Mouse (Mus musculus) embryonic facial prominence, embryonic 14.5 days (tissue): Measurements from ENCODE around the gene Rnf182. TPM values are rescaled to one million over a fixed set of nuclear protein-coding genes. Genes with fewer than 3 reads are reported as not detected.
A peak's percentile ranks its signal among the peaks of the same experiment; 100 is the strongest.

ENCODE experiments used
- ATAC-seq: fragments of 200-750 bp; cut with Nextera tagmentation; 2 replicates; pipeline ENCODE4 v1.8.0; 2017; ENCODE audit warnings: low read depth, moderate number of reproducible peaks, moderate TSS enrichment
- DNase-seq: peaks from one replicate; pipeline ENCODE4 v3.0.0-alpha.2; 2015; ENCODE audit warnings: low spot score
- H3K27ac ChIP-seq: fragments of 300-500 bp; sonication (generic); replicated peaks from 2 replicates; pipeline ENCODE4 v1.5.1; 2014; ENCODE audit warnings: low read depth, mild to moderate bottlenecking, low read length, moderate library complexity
- H3K27me3 ChIP-seq: fragments of 300-500 bp; sonication (generic); replicated peaks from 2 replicates; pipeline ENCODE4 v1.6.1; 2014; ENCODE audit warnings: low read length; ENCODE audit not compliant: control insufficient read depth, insufficient read depth
- H3K36me3 ChIP-seq: fragments of 300-500 bp; sonication (generic); 2 replicates; pipeline ENCODE4 v1.6.1; 2014; ENCODE audit warnings: low read length, mixed read lengths; ENCODE audit not compliant: control insufficient read depth, insufficient read depth
- H3K4me1 ChIP-seq: fragments of 300-500 bp; sonication (generic); 2 replicates; pipeline ENCODE4 v1.6.1; 2014; ENCODE audit warnings: antibody characterized with exemption, low read length; ENCODE audit not compliant: control insufficient read depth, insufficient read depth
- H3K4me2 ChIP-seq: fragments of 300-500 bp; sonication (generic); 2 replicates; pipeline ENCODE4 v1.6.1; 2014; ENCODE audit warnings: low read depth, mild to moderate bottlenecking, low read length, moderate library complexity, mixed read lengths
- H3K4me3 ChIP-seq: fragments of 300-500 bp; sonication (generic); 2 replicates; pipeline ENCODE4 v1.5.1; 2014; ENCODE audit warnings: low read depth, mild to moderate bottlenecking, low read length
- H3K9ac ChIP-seq: fragments of 300-500 bp; sonication (generic); 2 replicates; pipeline ENCODE4 v1.6.1; 2014; ENCODE audit warnings: low read depth, mild to moderate bottlenecking, low read length, moderate library complexity, mixed read lengths
- H3K9me3 ChIP-seq: fragments of 300-500 bp; sonication (generic); 2 replicates; pipeline ENCODE4 v1.6.1; 2016; ENCODE audit warnings: low read length; ENCODE audit not compliant: control insufficient read depth
- WGBS: fragments of 180-500 bp; shearing (Covaris S2); extraction: QIAGEN DNeasy Blood & Tissue Kit; methylation state at CpG from one replicate; pipeline ENCODE4 v1.1.7; 2014; 5-methylcytosine and 5-hydroxymethylcytosine counted together
- polyA plus RNA-seq: library from polyadenylated mRNA; unstranded; fragments of >200 nt; fragmentation: Nextera tagmentation; extraction: Ambion mirVana; gene quantifications from 2 replicates; pipeline ENCODE4 v1.2.1, GENCODE M21; 2014

The Rnf182 gene
- polyA plus RNA-seq, 1 experiment from 2014 or later, result 7.8 TPM

DNA sequence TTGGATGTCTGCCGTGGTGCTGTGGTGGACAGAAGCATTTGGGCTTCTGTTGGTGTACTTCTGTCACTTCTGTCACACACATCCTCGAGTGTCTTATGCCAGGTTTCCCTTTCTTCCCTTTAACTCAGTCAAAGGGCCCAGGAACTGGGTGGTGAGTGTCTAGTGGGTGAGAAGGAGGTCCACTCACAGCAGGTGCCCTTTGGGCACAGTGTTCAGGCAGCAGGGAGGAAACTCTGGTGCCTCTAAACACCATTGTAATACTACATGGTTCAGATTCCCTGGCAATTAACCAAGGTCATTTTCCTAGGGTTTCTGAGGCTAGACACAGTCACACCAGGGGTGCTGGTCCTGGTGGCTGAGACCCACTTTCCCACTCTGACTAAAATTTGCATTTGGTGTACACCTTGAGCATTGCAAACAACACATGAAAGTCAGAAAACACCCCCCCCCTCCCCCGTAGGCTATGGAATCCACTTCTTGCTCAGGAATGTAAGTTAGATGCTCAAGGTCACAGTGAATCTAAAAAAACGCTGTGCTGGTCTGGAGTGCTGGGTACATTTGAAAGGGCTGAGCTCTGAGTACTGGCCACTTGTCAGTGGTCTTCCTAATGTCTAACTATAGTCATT lies 4.2 kb downstream of the Rnf182 start:
- Histone ChIP-seq H3K27ac (no peak overlapping the region), H3K4me3 (no peak overlapping the region), H3K9ac (no peak overlapping the region), H3K4me2 (no peak overlapping the region), H3K9me3 (no peaks in the 10 kb centered on the region), H3K27me3 (no peaks in the 10 kb centered on the region), H3K4me1 (0 out of 2 replicates have a peak, but pooled peaks cover 5% of the 10 kb centered on the region), H3K36me3 (no peaks in the 10 kb centered on the region)
- 58% methylated on average over 4 of the region's 4 CpGs for WGBS
- no peak for ATAC-seq
- DNase-seq, result no peak

DNA sequence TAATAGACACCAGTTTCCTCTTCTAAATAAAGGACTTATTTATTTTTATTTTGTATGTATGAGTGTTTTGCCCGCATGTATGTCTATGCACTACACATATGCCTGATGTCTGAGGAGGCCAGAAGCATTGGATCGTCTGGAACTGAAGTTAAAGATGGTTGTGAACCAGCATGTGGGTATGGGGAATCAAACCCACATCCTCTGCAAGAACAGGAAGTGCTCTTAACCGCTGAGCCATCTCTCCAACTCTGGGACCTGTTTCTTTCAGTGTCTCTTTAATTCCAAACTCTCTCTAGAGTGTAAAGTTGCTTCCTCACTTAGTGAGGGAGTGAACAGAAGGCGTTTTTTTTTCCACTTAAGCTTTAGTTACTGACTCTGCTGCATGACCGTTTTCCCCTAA lies 12.4 kb downstream of the Rnf182 start:
- no peak overlapping the region for H3K27ac ChIP-seq
- ATAC-seq, result no peak
- DNase-seq, result no peak
- no peak overlapping the region for H3K4me3 ChIP-seq
- H3K36me3 ChIP-seq, result no peaks in the 10 kb centered on the region
- H3K4me2 ChIP-seq, result no peak overlapping the region
- no peaks in the 10 kb centered on the region for H3K4me1 ChIP-seq
- no peaks in the 10 kb centered on the region for H3K27me3 ChIP-seq
- H3K9ac ChIP-seq, result no peak overlapping the region
- H3K9me3 ChIP-seq, result no peaks in the 10 kb centered on the region
- WGBS, result 76% methylated on average over 5 of the region's 5 CpGs

DNA sequence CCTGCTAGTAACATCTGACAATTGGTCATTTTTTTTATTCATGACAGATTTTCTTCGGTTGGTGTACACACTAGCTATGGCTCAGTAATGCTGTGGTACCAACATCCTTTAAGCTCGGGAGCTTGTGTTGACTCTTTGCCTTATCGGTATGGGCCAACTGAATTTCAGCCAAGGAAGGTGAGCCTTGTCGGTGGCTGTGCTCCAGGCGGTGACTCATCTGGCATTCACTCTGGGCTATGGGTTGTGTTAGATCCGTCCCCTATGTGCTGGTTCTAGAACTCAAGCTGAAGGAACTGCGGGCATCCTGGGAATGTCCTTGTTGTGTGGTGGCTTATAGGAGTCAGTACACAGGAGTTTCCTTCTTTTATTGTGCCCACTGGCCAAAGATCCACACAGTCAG lies 14.3 kb downstream of the Rnf182 start:
- Histone ChIP-seq H3K27ac (no peak overlapping the region), H3K27me3 (no peaks in the 10 kb centered on the region), H3K9me3 (no peaks in the 10 kb centered on the region), H3K36me3 (no peaks in the 10 kb centered on the region), H3K4me2 (no peak overlapping the region), H3K4me1 (no peaks in the 10 kb centered on the region), H3K9ac (no peak overlapping the region), H3K4me3 (no peak overlapping the region)
- DNase-seq, result no peak
- ATAC-seq, result no peak
- 83% methylated on average over 7 of the region's 7 CpGs for WGBS

DNA sequence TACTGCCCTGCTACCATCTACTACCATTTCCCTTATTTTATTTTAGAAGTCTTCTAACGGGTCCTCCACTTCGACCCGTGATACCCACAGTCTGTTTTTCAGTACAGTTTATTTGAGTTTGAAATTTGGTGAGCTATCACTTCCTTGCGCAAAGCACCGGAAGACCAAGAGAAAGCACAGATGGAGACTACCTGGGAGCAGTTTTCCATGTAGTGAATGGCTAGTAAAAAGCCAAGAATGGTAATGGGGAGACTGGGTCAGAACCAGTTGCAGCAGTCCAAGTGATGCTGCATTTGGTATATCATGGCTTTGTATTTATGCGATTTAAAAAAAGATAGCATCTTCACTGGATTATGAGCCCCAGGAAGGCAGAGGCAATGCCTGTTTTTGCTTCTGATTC lies 15.8 kb downstream of the Rnf182 start:
- 95% methylated on average over 6 of the region's 6 CpGs for WGBS

DNA sequence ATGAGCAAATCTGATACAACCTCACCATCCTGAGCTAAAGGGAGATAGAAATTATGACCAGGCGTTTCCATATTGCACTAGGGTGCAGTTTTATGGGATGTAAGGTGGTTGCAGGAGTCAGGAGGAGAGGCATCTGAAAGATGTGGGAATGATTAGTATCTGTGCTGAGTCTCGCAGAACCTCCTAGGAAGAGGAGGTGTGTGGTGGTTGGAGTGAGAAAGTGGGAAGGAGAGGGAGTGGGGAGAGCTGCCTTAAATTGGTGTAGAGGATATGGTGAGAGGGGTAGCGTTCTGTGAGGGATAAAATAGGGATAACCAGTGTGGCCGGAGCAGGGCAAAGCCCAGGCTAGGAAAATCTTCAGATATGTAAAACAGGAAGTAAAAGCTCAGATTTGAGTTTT lies 17.5 kb downstream of the Rnf182 start:
- no peak for ATAC-seq
- WGBS, result 77% methylated on average over 4 of the region's 4 CpGs
- H3K4me1 ChIP-seq, result no peaks in the 10 kb centered on the region

More for the DNA sequence above, 15.8 kb downstream of the Rnf182 start:
- Histone ChIP-seq H3K27ac (no peak overlapping the region), H3K4me2 (no peak overlapping the region), H3K9ac (no peak overlapping the region), H3K4me1 (no peaks in the 10 kb centered on the region), H3K36me3 (no peaks in the 10 kb centered on the region), H3K9me3 (no peaks in the 10 kb centered on the region), H3K4me3 (no peak overlapping the region), H3K27me3 (no peaks in the 10 kb centered on the region)
- no peak for DNase-seq
- ATAC-seq, result no peak

DNA sequence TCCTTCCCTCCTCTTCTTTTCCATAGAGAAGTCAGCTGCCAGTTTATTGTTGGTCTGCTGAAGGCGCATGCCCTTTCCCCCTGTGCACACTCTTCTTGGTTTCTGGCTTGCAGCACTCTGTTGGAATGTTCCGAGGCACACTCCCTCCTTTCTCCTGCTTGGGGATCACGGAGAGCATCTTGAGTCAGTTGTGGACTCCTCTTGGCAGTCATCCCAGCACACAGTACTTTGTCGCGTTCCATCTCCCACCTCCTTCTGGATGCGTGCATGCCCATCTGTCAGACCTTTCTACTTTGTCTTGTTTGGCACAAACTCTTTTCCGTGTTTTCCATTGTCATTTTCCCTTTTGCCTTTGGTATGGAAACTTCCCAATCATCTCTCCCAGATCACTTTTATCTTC lies 22.2 kb downstream of the Rnf182 start:
- ATAC-seq (no peak), DNase-seq (peak; percentile 8)
- Histone ChIP-seq H3K36me3 (no peaks in the 10 kb centered on the region), H3K4me1 (no peaks in the 10 kb centered on the region), H3K27ac (no peak overlapping the region), H3K9me3 (no peaks in the 10 kb centered on the region), H3K9ac (no peak overlapping the region), H3K4me2 (no peak overlapping the region), H3K4me3 (no peak overlapping the region), H3K27me3 (no peaks in the 10 kb centered on the region)
- WGBS, result 67% methylated on average over 7 of the region's 7 CpGs

More for the DNA sequence above, 17.5 kb downstream of the Rnf182 start:
- no peak for DNase-seq
- Histone ChIP-seq H3K9ac (no peak overlapping the region), H3K4me3 (no peak overlapping the region), H3K4me2 (no peak overlapping the region), H3K27ac (no peak overlapping the region), H3K27me3 (no peaks in the 10 kb centered on the region), H3K36me3 (no peaks in the 10 kb centered on the region), H3K9me3 (no peaks in the 10 kb centered on the region)

DNA sequence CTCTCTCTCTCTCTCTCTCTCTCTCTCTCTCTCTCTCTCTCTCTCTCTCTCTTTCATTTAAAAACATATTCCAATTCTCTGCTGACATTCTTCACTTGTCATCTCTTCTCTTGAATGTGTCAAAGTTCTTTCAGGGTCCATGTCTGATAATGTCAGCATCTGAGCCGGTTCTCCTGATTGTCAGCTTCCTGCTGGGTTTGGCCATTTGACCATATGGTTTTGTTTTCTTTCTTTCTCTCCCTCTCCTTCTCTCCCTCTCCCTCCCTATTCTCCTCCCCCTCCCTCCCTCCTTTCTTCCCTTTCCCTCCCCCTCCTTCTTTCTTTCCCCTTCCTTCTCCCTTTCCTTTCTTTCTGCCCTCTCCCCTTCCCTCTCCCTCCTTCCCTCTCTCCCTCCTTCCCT lies 29.5 kb downstream of the Rnf182 start:
- ATAC-seq, result no peak
- Histone ChIP-seq H3K4me3 (no peak overlapping the region), H3K9ac (no peak overlapping the region), H3K9me3 (no peaks in the 10 kb centered on the region), H3K4me2 (no peak overlapping the region), H3K36me3 (no peaks in the 10 kb centered on the region), H3K27ac (no peak overlapping the region), H3K4me1 (no peaks in the 10 kb centered on the region; the same call in 1 of the 2 replicates), H3K27me3 (no peaks in the 10 kb centered on the region)
- no peak for DNase-seq
- 23% methylated on average over 1 of the region's 1 CpGs for WGBS

DNA sequence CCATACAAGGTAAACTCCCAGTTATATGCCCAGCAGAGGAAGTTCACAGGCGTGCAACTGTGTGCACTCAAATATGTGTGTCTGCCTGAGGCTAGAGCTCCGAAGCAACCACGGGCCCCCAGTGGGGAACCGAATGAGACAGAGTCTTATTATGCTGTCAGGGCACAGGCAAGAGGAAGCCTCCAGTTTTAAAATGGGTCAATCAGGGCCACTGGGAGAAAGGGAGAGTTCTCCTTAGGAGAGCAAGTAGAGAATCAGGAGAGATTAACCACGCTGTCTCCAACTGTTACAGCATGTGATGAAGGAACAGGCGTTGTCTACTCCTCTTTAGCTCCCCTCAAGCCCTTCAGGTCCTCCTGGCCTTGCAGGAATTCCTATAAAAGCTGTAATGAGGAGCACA lies 33.0 kb downstream of the Rnf182 start:
- Histone ChIP-seq H3K36me3 (no peaks in the 10 kb centered on the region), H3K27ac (no peak overlapping the region), H3K27me3 (no peaks in the 10 kb centered on the region), H3K4me3 (no peak overlapping the region), H3K4me2 (no peak overlapping the region), H3K4me1 (no peaks in the 10 kb centered on the region; the same call in 1 of the 2 replicates), H3K9me3 (no peaks in the 10 kb centered on the region), H3K9ac (no peak overlapping the region)
- WGBS, result 29% methylated on average over 6 of the region's 6 CpGs
- DNase-seq, result no peak
- ATAC-seq, result no peak

DNA sequence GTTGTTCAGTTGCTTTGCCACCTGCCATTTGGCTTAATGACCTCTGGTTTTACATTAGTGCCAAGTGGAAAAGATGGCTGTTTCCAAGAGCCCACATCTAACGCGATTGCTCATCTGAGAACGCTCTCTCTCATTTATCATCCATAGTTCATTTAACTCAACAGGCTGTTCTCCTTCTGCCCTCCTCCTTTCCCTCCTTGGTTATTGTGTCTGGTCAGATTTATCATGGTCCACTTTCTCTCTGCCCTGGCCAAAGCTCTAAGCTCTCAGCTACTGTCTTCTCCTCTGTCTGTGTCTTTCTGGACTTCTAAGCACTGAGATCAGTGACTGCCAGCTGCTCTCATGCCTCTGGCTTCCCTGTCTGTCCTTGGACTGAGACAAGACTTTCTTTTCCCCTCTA lies 35.8 kb downstream of the Rnf182 start:
- no peaks in the 10 kb centered on the region; the same call in 1 of the 2 replicates for H3K4me1 ChIP-seq
- WGBS, result 81% methylated on average over 3 of the region's 3 CpGs
- H3K27ac ChIP-seq, result no peak overlapping the region
- DNase-seq, result no peak
- no peaks in the 10 kb centered on the region for H3K36me3 ChIP-seq
- no peak overlapping the region for H3K4me3 ChIP-seq
- H3K4me2 ChIP-seq, result no peak overlapping the region
- no peak overlapping the region for H3K9ac ChIP-seq
- no peak for ATAC-seq
- no peaks in the 10 kb centered on the region for H3K9me3 ChIP-seq
- no peaks in the 10 kb centered on the region for H3K27me3 ChIP-seq
